Mouse (Mus musculus) ES-Bruce4 (cell line): ENCODE measurements around the gene Pilrb1. TPM values are rescaled to one million over a fixed set of nuclear protein-coding genes. Genes with fewer than 3 reads are reported as not detected.
"Not testable (repeated sequence)": the region's sequence is repeated elsewhere in the genome, so short reads cannot be mapped to it uniquely, and the experiment has no call there.

Experiments
- H3K27ac ChIP-seq: 2 replicates; pipeline ENCODE4 v1.5.1; 2012; ENCODE audit warnings: low read length, inconsistent platforms; ENCODE audit not compliant: insufficient read depth
- H3K27me3 ChIP-seq: 2 replicates; pipeline ENCODE4 v1.6.1; 2012; ENCODE audit warnings: mild to moderate bottlenecking, low read length, inconsistent platforms; ENCODE audit not compliant: control insufficient read depth, poor library complexity, insufficient read depth, severe bottlenecking
- H3K36me3 ChIP-seq: 2 replicates; pipeline ENCODE4 v1.6.1; 2012; ENCODE audit warnings: inconsistent platforms, mild to moderate bottlenecking, low read length, moderate library complexity; ENCODE audit not compliant: control insufficient read depth, poor library complexity, insufficient read depth, severe bottlenecking
- H3K4me1 ChIP-seq: one replicate; pipeline ENCODE4 v1.8.1; 2011; ENCODE audit warnings: low read length; ENCODE audit not compliant: control insufficient read depth, insufficient read depth
- H3K4me3 ChIP-seq: 2 replicates; pipeline ENCODE4 v1.5.1; 2011; ENCODE audit warnings: low read depth, mild to moderate bottlenecking, low read length
- H3K9ac ChIP-seq: 2 replicates; pipeline ENCODE4 v1.6.1; 2012; ENCODE audit warnings: low read depth, mild to moderate bottlenecking, inconsistent platforms; ENCODE audit not compliant: poor library complexity, severe bottlenecking
- H3K9me3 ChIP-seq: replicated peaks from 2 replicates; pipeline ENCODE4 v1.6.1; 2012; ENCODE audit warnings: mild to moderate bottlenecking, low read length, inconsistent platforms; ENCODE audit not compliant: control insufficient read depth, poor library complexity, insufficient read depth, severe bottlenecking
- CTCF ChIP-seq: IDR thresholded peaks from one replicate; pipeline ENCODE4 v1.8.1; 2011; ENCODE audit warnings: low read depth, low read length
- EP300 ChIP-seq: IDR thresholded peaks from 2 replicates; pipeline ENCODE4 v1.6.1; 2011; ENCODE audit warnings: low read depth, low read length; ENCODE audit not compliant: insufficient read depth
- POLR2A ChIP-seq: IDR thresholded peaks from one replicate; pipeline ENCODE4 v1.8.1; 2011; ENCODE audit warnings: low read length; ENCODE audit not compliant: insufficient read depth
- polyA plus RNA-seq: library from polyadenylated mRNA; stranded (reverse); fragments of >200 nt; gene quantifications from 2 replicates; pipeline ENCODE4 v1.2.4, GENCODE M21; 2011; ENCODE audit warnings: low read depth; ENCODE audit not compliant: missing spikeins, insufficient read depth, insufficient read length

Gene Pilrb1
- polyA plus RNA-seq, 1 experiment, result not detected

DNA sequence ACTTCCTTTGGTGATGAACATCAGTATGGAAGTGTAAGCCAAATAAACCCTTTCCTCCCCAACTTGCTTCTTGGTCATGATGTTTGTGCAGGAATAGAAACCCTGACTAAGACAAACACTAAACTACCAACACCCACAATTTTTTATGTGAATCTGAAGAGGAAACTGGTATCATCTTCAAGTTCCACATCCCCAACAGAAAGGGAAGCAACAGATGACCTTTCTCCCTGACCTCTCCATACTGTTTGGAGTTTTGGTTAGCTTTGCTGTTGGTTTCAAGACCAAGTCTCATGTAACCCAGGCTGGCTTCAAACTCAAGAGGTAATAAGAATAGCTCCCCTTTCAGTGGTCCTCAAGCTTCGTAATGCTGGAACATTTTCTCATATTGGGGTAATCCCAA is 7.6 kb downstream of the Pilrb1 start:
- not testable (repeated sequence) for H3K4me3 ChIP-seq, H3K27ac ChIP-seq, H3K27me3 ChIP-seq, H3K36me3 ChIP-seq, H3K9me3 ChIP-seq, H3K9ac ChIP-seq, H3K4me1 ChIP-seq

DNA sequence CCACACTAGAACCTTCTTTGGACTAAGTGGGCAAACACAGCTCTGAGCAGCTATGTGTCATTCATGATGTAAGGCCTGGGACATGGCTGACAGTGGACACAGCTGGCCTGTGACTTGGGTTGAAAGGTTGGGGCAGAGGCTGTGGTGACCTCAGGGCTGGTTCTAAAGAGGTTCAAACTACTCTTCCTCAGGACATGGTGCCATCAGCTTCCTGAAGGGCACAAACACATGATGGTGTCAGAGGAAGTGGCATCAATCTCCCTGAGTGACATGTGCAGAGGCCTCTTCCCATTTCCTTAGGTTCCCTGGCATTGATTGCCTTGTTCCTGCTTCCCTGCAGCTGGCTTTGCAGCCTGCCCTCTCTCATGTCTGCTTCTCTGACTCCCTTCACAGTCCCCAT is 20.8 kb downstream of the Pilrb1 start:
- H3K9ac ChIP-seq, H3K4me1 ChIP-seq, H3K27ac ChIP-seq, H3K36me3 ChIP-seq, H3K9me3 ChIP-seq, H3K27me3 ChIP-seq, H3K4me3 ChIP-seq: not testable (repeated sequence)

DNA sequence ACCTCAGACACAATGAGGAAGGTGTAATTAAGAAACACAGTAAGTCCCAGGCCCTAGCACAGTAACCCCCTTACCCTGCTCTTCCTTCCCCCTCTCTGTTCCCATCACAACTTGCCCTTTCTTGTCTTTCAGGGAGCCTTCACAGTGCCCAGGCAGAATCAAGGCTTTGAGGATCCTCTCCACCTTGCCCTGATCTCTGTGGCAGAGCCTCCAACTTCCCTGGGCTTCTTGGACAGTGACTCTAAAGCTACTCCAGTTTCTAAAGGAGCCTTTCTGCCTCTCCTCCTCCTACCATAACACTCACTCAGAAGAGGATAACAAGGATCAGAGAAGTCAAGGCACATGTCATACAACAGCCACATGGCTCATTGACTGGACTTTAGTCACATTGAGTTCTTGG is 21.3 kb downstream of the Pilrb1 start:
- Histone ChIP-seq H3K27me3 (no peaks in the 10 kb centered on the region), H3K9me3 (no peaks in the 10 kb centered on the region), H3K9ac (no peak overlapping the region), H3K4me3 (no peak overlapping the region), H3K36me3 (no peaks in the 10 kb centered on the region), H3K4me1 (no peaks in the 10 kb centered on the region), H3K27ac (no peak overlapping the region)
- TF ChIP-seq POLR2A (no peak), CTCF (no peak), EP300 (no peak)

DNA sequence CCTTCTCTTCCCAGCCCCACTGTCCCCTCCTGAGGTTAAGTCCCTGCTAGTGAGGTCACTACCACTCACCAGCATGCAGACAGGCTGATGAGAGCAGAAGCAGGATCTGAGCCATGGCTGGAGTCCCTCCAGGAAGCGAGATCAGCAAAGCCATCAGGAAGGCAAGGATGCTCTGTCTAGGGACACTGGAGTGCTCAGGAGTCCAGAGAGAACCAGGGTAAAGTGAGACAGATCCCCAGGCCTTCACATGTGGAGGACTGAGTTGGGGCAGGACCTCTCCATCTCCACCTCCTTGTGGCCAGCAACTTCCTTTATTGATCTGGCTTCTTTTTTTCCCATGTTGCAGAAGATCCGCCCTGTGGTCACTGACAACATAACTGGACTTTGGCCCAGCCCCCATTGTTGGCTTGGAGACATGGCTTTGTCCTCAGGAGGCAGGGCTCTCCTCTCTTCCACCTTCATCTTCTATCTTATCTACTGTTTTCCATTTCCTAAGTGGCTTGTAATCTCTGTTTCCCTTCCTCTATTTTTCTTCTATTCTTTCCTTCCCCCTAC is 21.9 kb downstream of the Pilrb1 start, which contains the start of gene Pilra:
Pilra (minus strand) TSS at position 316 of the 555 bp plus-strand sequence.
- not testable (repeated sequence) for H3K9me3 ChIP-seq, H3K27me3 ChIP-seq, H3K9ac ChIP-seq, H3K4me3 ChIP-seq, H3K27ac ChIP-seq, H3K36me3 ChIP-seq, H3K4me1 ChIP-seq

DNA sequence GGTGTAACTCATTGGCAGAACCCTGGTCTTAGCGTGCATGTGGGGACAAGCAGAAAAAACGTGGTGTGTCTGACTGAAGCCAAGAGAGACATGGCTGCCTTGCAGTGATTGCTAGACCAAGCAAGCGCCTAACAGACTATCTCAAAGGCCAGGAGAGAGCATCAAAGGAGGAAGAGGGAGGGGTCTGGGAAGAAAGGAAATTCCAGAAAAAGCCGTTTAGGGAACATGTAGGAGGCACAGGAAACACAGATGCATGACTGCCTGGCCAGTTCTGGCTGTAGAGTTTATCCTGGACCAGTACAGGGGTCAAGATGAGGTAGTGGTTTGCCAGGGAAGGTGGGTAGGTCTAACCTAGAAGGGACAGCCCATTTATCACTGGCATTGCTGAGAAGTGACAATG is 24.4 kb downstream of the Pilrb1 start:
- no peaks in the 10 kb centered on the region for H3K4me1 ChIP-seq
- no peak overlapping the region for H3K9ac ChIP-seq
- no peaks in the 10 kb centered on the region for H3K27me3 ChIP-seq
- H3K9me3 ChIP-seq, result no peaks in the 10 kb centered on the region
- no peak overlapping the region for H3K4me3 ChIP-seq
- H3K27ac ChIP-seq, result no peak overlapping the region
- H3K36me3 ChIP-seq, result no peaks in the 10 kb centered on the region
- TF ChIP-seq CTCF, result no peak
- TF ChIP-seq POLR2A, result no peak
- TF ChIP-seq EP300, result no peak

DNA sequence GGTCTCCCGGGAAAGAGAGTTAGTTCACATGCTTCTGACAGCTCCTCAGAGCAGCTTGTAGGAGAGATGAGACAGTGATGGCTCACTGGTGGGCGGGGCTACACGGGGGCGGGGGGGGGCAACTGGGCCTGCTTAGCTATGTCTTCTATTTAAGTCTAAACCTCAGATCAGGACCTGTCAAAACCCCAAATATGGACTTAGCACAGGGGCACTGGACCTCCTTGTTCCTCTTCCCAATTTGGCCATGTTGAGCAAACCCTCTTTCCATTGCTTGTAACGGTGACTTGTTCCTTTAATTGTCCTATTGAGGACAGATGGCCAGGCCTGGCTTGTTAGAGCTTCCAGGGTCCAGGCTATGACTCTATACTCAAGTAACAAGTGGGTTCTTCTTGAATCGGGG is 26.4 kb downstream of the Pilrb1 start:
- no peak overlapping the region for H3K27ac ChIP-seq
- H3K36me3 ChIP-seq, result no peaks in the 10 kb centered on the region
- no peaks in the 10 kb centered on the region for H3K9me3 ChIP-seq
- no peaks in the 10 kb centered on the region for H3K27me3 ChIP-seq
- peaks cover under 1% of the 10 kb centered on the region for H3K4me1 ChIP-seq
- no peak overlapping the region for H3K9ac ChIP-seq
- no peak overlapping the region for H3K4me3 ChIP-seq
- no peak for TF ChIP-seq EP300
- TF ChIP-seq CTCF, result no peak
- no peak for TF ChIP-seq POLR2A

DNA sequence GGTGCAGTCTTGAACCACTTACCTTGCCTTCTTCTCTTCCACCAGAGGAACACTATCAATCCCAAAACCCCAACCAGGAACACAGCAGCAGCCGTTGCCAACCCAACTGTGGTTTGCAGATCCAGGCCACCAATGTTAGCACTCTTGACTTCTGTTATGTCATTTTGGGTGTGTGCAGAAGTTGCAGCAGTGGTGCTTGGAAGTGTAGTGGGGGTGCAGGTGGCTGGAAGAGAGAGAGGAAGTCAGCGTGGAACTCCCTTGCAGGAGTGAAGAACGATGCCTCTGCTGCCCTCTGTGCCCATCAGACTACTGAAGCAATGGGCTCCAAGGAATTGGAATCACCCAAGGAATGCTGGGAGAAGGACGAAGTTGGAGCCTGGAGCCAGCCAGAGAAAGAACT is 26.8 kb downstream of the Pilrb1 start:
- H3K27ac ChIP-seq, result no peak overlapping the region
- no peaks in the 10 kb centered on the region for H3K9me3 ChIP-seq
- peaks cover 3% of the 10 kb centered on the region for H3K4me1 ChIP-seq
- no peak overlapping the region for H3K9ac ChIP-seq
- no peaks in the 10 kb centered on the region for H3K36me3 ChIP-seq
- no peaks in the 10 kb centered on the region for H3K27me3 ChIP-seq
- no peak overlapping the region for H3K4me3 ChIP-seq
- no peak for TF ChIP-seq EP300
- no peak for TF ChIP-seq POLR2A
- no peak for TF ChIP-seq CTCF
